Mouse (Mus musculus) forebrain, postnatal 0 days (tissue): ENCODE results near the gene Syne3. TPM values are rescaled to one million over a fixed set of nuclear protein-coding genes. Genes with fewer than 3 reads are reported as not detected.

Experiments
- ATAC-seq: fragments of 200-750 bp; cut with Nextera tagmentation; 2 replicates; pipeline ENCODE4 v1.8.0; 2017; ENCODE audit warnings: mild to moderate bottlenecking, moderate library complexity
- DNase-seq: peaks from one replicate; pipeline ENCODE4 v3.0.0-alpha.2; 2015
- H3K27ac ChIP-seq: fragments of 300-500 bp; sonication (generic); 2 replicates; pipeline ENCODE4 v1.5.1; 2014; ENCODE audit warnings: low read depth, mild to moderate bottlenecking, antibody characterized with exemption, low read length, moderate library complexity, mixed read lengths
- H3K27me3 ChIP-seq: fragments of 300-500 bp; sonication (generic); 2 replicates; pipeline ENCODE4 v1.6.1; 2014; ENCODE audit warnings: mild to moderate bottlenecking, low read length, mixed read lengths; ENCODE audit not compliant: insufficient read depth
- H3K36me3 ChIP-seq: fragments of 300-500 bp; sonication (generic); 2 replicates; pipeline ENCODE4 v1.6.1; 2014; ENCODE audit warnings: mild to moderate bottlenecking, moderate library complexity; ENCODE audit not compliant: insufficient read depth
- H3K4me1 ChIP-seq: fragments of 300-500 bp; sonication (generic); 2 replicates; pipeline ENCODE4 v1.6.1; 2014; ENCODE audit warnings: antibody characterized with exemption; ENCODE audit not compliant: insufficient read depth
- H3K4me2 ChIP-seq: fragments of 300-500 bp; sonication (generic); 2 replicates; pipeline ENCODE4 v1.6.1; 2014; ENCODE audit warnings: low read depth, mild to moderate bottlenecking, moderate library complexity
- H3K4me3 ChIP-seq: fragments of 300-500 bp; sonication (generic); 2 replicates; pipeline ENCODE4 v1.5.1; 2014; ENCODE audit warnings: low read depth, low read length, mixed read lengths
- H3K9ac ChIP-seq: fragments of 300-500 bp; sonication (generic); 2 replicates; pipeline ENCODE4 v1.6.1; 2014; ENCODE audit warnings: mild to moderate bottlenecking
- H3K9me3 ChIP-seq: fragments of 300-500 bp; sonication (generic); 2 replicates; pipeline ENCODE4 v1.6.1; 2016; ENCODE audit warnings: low read length
- CTCF ChIP-seq: sonication (generic); IDR thresholded peaks from 2 replicates; pipeline ENCODE4 v1.5.1; 2016; ENCODE audit warnings: antibody characterized with exemption, control low read depth, low read depth
- WGBS: fragments of 180-500 bp; shearing (Covaris S2); extraction: QIAGEN DNeasy Blood & Tissue Kit; methylation state at CpG from one replicate; pipeline ENCODE4 v1.1.7; 2014; 5-methylcytosine and 5-hydroxymethylcytosine counted together
- polyA plus RNA-seq: library from polyadenylated mRNA; unstranded; fragments of >200 nt; fragmentation: Nextera tagmentation; extraction: Ambion mirVana; gene quantifications from 2 replicates; pipeline ENCODE4 v1.2.1, GENCODE M21; 2015
- total RNA-seq: library from RNA; depleted of rRNA; stranded (reverse); fragments of >200 nt; gene quantifications from 2 replicates; pipeline ENCODE4 v1.2.3, GENCODE M21; 2014

The Syne3 gene
- total and polyA plus RNA-seq, 2 experiments from 2014 or later: 0.54 to 1.8 TPM

DNA sequence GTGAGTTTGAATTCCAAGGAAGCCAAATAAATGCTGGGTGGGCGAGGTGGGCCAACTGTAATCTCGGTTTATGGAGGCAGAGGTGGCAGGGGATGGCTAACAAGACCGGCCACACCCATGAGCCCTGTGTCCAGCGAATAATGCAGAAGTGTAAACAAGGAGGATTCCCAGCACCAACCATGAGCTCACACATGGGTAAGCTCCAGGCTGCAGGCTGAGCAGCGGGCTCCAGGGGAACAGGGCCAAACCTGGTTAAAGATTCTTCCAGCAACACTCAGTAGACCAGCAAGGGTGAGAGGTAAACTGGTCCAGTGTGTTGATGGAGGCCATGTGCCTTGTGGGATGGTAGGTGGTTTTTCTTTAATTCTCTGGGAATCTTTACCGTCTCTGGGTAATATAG is 53.2 kb downstream of the Syne3 start:
- no peaks in the 10 kb centered on the region for H3K36me3 ChIP-seq
- H3K4me1 ChIP-seq: no peaks in the 10 kb centered on the region
- TF ChIP-seq CTCF: no peak
- H3K4me2 ChIP-seq: no peak overlapping the region
- H3K27ac ChIP-seq: no peak overlapping the region
- no peak for ATAC-seq
- DNase-seq: no peak
- no peaks in the 10 kb centered on the region for H3K27me3 ChIP-seq
- no peaks in the 10 kb centered on the region for H3K9me3 ChIP-seq
- H3K9ac ChIP-seq: no peak overlapping the region
- H3K4me3 ChIP-seq: no peak overlapping the region
- WGBS: 74% methylated on average over 6 of the region's 6 CpGs

DNA sequence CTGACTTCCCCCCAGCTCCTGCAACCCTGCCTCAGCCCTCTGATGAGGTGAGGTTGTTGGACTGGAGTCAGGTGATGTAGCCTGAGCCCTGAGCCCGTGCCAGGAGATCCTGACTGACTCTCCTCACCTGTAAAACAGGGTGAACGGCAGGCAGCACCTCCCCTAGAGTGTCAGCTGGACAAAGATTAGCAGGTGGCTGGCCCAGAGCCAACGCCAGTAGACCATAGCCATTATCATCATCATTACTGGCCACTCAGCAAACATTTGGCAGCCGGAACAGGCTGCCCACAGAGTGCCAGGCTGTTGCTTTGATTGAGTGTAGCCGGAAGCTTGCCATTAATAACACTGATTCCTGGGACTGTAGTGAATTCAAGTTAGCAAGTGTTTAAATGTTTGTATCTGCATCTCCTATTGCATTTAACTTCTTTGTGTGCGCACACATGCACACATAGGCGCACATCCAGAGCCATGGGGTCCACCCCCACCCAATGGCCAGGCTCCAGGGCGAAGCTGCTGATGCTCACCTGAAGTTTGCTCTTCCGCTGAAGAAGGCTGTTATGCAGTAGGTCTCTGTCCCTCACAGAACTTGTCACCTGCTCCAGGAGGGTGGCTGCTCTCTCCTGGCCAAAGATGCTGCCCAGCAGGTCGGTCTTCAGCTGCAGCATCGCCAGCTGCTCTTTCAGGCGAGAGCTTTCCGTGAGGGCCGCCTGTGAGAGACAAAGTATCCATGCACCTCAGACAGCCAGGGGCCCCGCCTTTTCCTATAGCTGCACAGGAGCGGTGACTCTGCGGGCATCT is 54.4 kb downstream of the Syne3 start:
- H3K4me2 ChIP-seq: no peak overlapping the region
- no peak overlapping the region for H3K9ac ChIP-seq
- 44% methylated on average over 17 of the region's 17 CpGs for WGBS
- H3K27ac ChIP-seq: no peak overlapping the region
- no peaks in the 10 kb centered on the region for H3K27me3 ChIP-seq
- no peak for DNase-seq
- TF ChIP-seq CTCF: no peak
- no peak for ATAC-seq
- no peak overlapping the region for H3K4me3 ChIP-seq
- no peaks in the 10 kb centered on the region for H3K4me1 ChIP-seq
- H3K9me3 ChIP-seq: no peaks in the 10 kb centered on the region
- no peaks in the 10 kb centered on the region for H3K36me3 ChIP-seq

DNA sequence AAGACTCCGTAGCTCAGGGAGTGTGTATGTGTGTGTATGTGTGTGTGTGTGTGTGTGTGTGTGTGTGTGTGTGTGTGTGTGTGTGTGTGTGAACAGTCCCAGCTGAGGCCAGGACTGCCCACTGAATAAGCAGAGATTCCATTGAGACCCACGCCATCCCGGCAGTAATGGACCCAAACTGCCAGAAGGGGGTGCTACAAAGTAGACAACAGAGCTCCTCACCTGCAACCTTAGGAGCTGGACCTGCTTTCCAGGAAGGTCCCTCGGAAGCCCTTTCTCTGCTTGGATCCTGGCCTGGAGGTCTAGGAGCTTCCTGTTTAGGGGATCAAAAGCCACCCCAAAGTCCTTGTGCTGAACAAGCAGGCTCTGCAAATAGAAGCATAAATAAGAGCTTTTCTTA is 55.7 kb downstream of the Syne3 start:
- Histone ChIP-seq H3K27me3 (no peaks in the 10 kb centered on the region), H3K27ac (no peak overlapping the region), H3K4me3 (no peak overlapping the region), H3K36me3 (no peaks in the 10 kb centered on the region), H3K9me3 (no peaks in the 10 kb centered on the region), H3K4me1 (no peaks in the 10 kb centered on the region), H3K4me2 (no peak overlapping the region), H3K9ac (no peak overlapping the region)
- DNase-seq (peak; percentile 43), ATAC-seq (no peak)
- WGBS: 19% methylated on average over 4 of the region's 4 CpGs
- peak; percentile 63 for TF ChIP-seq CTCF

DNA sequence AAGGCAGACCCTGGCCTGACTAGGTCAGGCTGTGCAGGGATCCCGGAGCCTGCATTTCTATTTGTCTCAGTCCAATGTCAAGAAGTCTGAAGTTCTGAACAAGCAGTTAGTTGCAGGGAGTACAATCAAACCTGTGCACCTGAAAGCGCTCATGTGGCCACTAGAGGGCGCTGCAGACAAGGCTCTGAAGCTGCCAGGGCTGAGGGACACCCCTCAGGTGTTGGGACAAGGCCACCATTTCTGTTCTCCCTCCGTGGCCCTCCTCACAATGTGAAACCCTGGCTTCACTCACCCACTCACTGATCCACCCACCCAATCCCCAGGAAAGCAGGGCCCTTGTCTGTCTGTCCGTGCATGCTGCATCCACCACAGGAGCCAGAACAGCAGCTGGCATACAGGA is 57.2 kb downstream of the Syne3 start:
- Histone ChIP-seq H3K4me2 (no peak overlapping the region), H3K27ac (no peak overlapping the region), H3K9me3 (no peaks in the 10 kb centered on the region), H3K9ac (no peak overlapping the region), H3K36me3 (no peaks in the 10 kb centered on the region), H3K4me1 (no peaks in the 10 kb centered on the region), H3K4me3 (no peak overlapping the region), H3K27me3 (no peaks in the 10 kb centered on the region)
- ATAC-seq (peak; percentile 59; the same call in 1 of the 2 replicates), DNase-seq (peak; percentile 75)
- WGBS: 12% methylated on average over 5 of the region's 5 CpGs
- peak; percentile 90 for TF ChIP-seq CTCF

DNA sequence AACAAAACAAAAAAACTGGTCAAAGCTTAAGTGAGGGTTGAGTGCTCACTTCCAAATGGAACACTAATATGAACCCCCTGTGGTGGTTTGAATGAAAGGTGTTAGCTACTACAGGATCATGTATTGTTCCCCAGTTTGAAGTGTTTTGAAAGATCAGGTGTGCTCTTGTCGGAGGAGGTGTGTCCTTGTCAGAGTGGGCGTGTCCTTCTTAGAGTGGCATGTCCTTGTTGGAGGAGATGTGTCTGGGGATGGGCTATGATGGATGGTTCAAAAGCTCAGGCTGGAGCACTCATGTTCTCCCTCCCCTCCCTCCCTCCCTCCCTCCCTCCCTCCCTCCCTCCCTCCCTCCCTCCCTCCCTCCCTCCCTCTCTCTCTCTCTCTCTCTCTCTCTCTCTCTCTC is 61.7 kb downstream of the Syne3 start:
- no peak overlapping the region for H3K9ac ChIP-seq
- no peak for DNase-seq
- H3K27me3 ChIP-seq: no peaks in the 10 kb centered on the region
- H3K9me3 ChIP-seq: no peaks in the 10 kb centered on the region
- 77% methylated on average over 2 of the region's 2 CpGs for WGBS
- H3K36me3 ChIP-seq: no peaks in the 10 kb centered on the region
- TF ChIP-seq CTCF: no peak
- H3K4me3 ChIP-seq: no peak overlapping the region
- H3K4me2 ChIP-seq: no peak overlapping the region
- H3K4me1 ChIP-seq: no peaks in the 10 kb centered on the region
- ATAC-seq: no peak
- H3K27ac ChIP-seq: no peak overlapping the region

DNA sequence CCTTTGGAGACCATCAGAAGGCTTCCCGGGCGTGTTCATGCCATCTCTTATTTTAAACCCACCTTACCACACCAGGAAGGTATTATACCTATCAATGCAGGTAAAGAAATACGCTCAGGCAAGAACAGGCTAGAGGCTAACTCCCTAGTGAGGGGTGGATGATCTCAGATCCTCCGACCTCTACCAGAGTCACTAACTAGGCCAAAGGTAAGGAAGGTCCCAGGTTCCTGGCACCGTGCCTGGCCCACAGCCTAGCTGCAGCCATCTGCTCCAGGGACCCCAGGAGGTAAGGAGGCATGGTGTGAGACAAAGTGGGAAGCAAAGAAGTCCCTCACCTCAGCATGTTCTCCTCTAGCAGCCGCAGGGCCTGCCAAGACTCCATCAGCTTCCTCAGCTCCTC is 63.4 kb downstream of the Syne3 start:
- 90% methylated on average over 6 of the region's 6 CpGs for WGBS
- H3K4me2 ChIP-seq: no peak overlapping the region

DNA sequence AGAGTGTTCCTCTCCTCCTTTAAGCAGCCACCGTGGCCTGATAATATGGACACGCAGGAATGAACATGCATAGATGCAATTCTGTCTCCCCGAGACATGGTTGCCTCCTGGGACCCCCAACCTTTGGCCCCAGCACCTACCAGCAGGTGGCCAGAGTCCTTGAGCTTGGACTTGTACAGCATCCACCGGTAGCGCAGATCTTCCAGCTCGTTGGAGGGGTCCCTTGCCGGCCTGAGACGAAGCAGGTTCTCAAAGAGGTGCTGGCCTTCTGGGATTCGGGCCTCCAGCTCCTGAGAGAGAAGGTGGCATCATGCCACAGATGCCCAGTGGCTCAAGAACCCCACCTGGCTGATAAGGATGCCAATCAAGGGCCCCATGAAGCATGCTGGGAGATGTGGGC is 69.1 kb downstream of the Syne3 start:
- H3K4me1 ChIP-seq: no peaks in the 10 kb centered on the region
- H3K9me3 ChIP-seq: no peaks in the 10 kb centered on the region
- ATAC-seq: no peak
- no peaks in the 10 kb centered on the region for H3K36me3 ChIP-seq
- no peaks in the 10 kb centered on the region for H3K27me3 ChIP-seq
- no peak overlapping the region for H3K4me3 ChIP-seq
- H3K9ac ChIP-seq: no peak overlapping the region
- no peak overlapping the region for H3K27ac ChIP-seq
- H3K4me2 ChIP-seq: no peak overlapping the region
- DNase-seq: no peak
- no peak for TF ChIP-seq CTCF
- 87% methylated on average over 9 of the region's 9 CpGs for WGBS

More for the DNA sequence above, 63.4 kb downstream of the Syne3 start:
- H3K27me3 ChIP-seq: no peaks in the 10 kb centered on the region
- DNase-seq (no peak), ATAC-seq (no peak)
- H3K4me1 ChIP-seq: no peaks in the 10 kb centered on the region
- TF ChIP-seq CTCF: no peak
- no peak overlapping the region for H3K27ac ChIP-seq
- no peaks in the 10 kb centered on the region for H3K9me3 ChIP-seq
- no peak overlapping the region for H3K4me3 ChIP-seq
- H3K36me3 ChIP-seq: no peaks in the 10 kb centered on the region
- no peak overlapping the region for H3K9ac ChIP-seq
